Mouse (Mus musculus) midbrain, embryonic 11.5 days (tissue): ENCODE measurements around the gene Tmem198b. TPM values are rescaled to one million over a fixed set of nuclear protein-coding genes. Genes with fewer than 3 reads are reported as not detected.
"Not testable (repeated sequence)": the region's sequence is repeated elsewhere in the genome, so short reads cannot be mapped to it uniquely, and the experiment has no call there.

Source experiments
- ATAC-seq: fragments of 200-750 bp; cut with Nextera tagmentation; 2 replicates; pipeline ENCODE4 v1.8.0; 2017; ENCODE audit warnings: moderate TSS enrichment, moderate library complexity; ENCODE audit not compliant: low FRiP score
- DNase-seq: peaks from one replicate; pipeline ENCODE4 v3.0.0; 2015; ENCODE audit warnings: low spot score; ENCODE audit errors: missing footprints
- H3K27ac ChIP-seq: fragments of 300-500 bp; sonication (generic); 2 replicates; pipeline ENCODE4 v1.5.1; 2014; ENCODE audit warnings: low read depth, low read length
- H3K27me3 ChIP-seq: fragments of 300-500 bp; sonication (generic); 2 replicates; pipeline ENCODE4 v1.6.1; 2014; ENCODE audit warnings: mild to moderate bottlenecking, low read length, moderate library complexity, mixed read lengths; ENCODE audit not compliant: control insufficient read depth, insufficient read depth
- H3K36me3 ChIP-seq: fragments of 300-500 bp; sonication (generic); 2 replicates; pipeline ENCODE4 v1.6.1; 2014; ENCODE audit warnings: mild to moderate bottlenecking, low read length, moderate library complexity, mixed read lengths; ENCODE audit not compliant: control insufficient read depth, insufficient read depth
- H3K4me1 ChIP-seq: fragments of 300-500 bp; sonication (generic); 2 replicates; pipeline ENCODE4 v1.6.1; 2014; ENCODE audit warnings: low read length; ENCODE audit not compliant: control insufficient read depth, insufficient read depth
- H3K4me2 ChIP-seq: fragments of 300-500 bp; sonication (generic); 2 replicates; pipeline ENCODE4 v1.6.1; 2014; ENCODE audit warnings: mild to moderate bottlenecking, moderate library complexity
- H3K4me3 ChIP-seq: fragments of 300-500 bp; sonication (generic); 2 replicates; pipeline ENCODE4 v1.5.1; 2014; ENCODE audit warnings: low read depth, low read length
- H3K9ac ChIP-seq: fragments of 300-500 bp; sonication (generic); 2 replicates; pipeline ENCODE4 v1.6.1; 2014; ENCODE audit warnings: low read length
- H3K9me3 ChIP-seq: fragments of 300-500 bp; sonication (generic); 2 replicates; pipeline ENCODE4 v1.6.1; 2016; ENCODE audit warnings: low read length; ENCODE audit not compliant: control insufficient read depth
- WGBS: fragments of 180-500 bp; shearing (Covaris S2); extraction: QIAGEN DNeasy Blood & Tissue Kit; methylation state at CpG from one replicate; pipeline ENCODE4 v1.1.7; 2014; 5-methylcytosine and 5-hydroxymethylcytosine counted together
- polyA plus RNA-seq: library from polyadenylated mRNA; unstranded; fragments of >200 nt; fragmentation: Nextera tagmentation; extraction: Ambion mirVana; gene quantifications from 2 replicates; pipeline ENCODE4 v1.2.1, GENCODE M21; 2014

Tmem198b gene
- polyA plus RNA-seq, 1 experiment from 2014 or later: 17.4 TPM

- no peak overlapping the region for H3K27ac ChIP-seq
- no peak overlapping the region for H3K4me3 ChIP-seq
- no peaks in the 10 kb centered on the region for H3K9me3 ChIP-seq
- no peaks in the 10 kb centered on the region for H3K27me3 ChIP-seq
- no peak for ATAC-seq
- H3K4me2 ChIP-seq: no peak overlapping the region
- WGBS: 98% methylated on average over 9 of the region's 9 CpGs
- DNase-seq: no peak
- no peak overlapping the region for H3K9ac ChIP-seq
- peaks cover 4% of the 10 kb centered on the region; the same call in 1 of the 2 replicates for H3K36me3 ChIP-seq
- H3K4me1 ChIP-seq: peaks cover 8% of the 10 kb centered on the region
Measured at GRCm38 (mm10) chr10:128823821-128824220, 19.7 kb upstream of the Tmem198b start.

- H3K36me3 ChIP-seq, H3K27me3 ChIP-seq, H3K9ac ChIP-seq, H3K4me1 ChIP-seq, H3K27ac ChIP-seq, DNase-seq, H3K9me3 ChIP-seq, ATAC-seq: not testable (repeated sequence)
- Histone ChIP-seq H3K4me3 (peak overlapping the region; percentile 88; the same call in 1 of the 2 replicates), H3K4me2 (peak overlapping the region; percentile 54; the same call in 1 of the 2 replicates)
- 83% methylated on average over 4 of the region's 4 CpGs for WGBS
Measured at GRCm38 (mm10) chr10:128823087-128823486, 18.9 kb upstream of the Tmem198b start.

- 0 out of 2 replicates have a peak, but pooled peaks have one; percentile 2 for ATAC-seq
- 5% methylated on average over 13 of the region's 13 CpGs for WGBS
- H3K27ac ChIP-seq: peak overlapping the region; percentile 3; the same call in 1 of the 2 replicates
Measured at GRCm38 (mm10) chr10:128822135-128822534, 18.0 kb upstream of the Tmem198b start.

GRCm38 (mm10) chr10:128821358-128822056, 17.3 kb upstream of the Tmem198b start, which contains the start of gene Ormdl2:
Gene Ormdl2, minus strand, starts transcription at chr10:128821645.
- Histone ChIP-seq H3K9me3 (no peaks in the 10 kb centered on the region), H3K4me3 (peak within 1 kb of the TSS; percentile 88), H3K9ac (peak within 1 kb of the TSS; percentile 87), H3K27ac (peak within 1 kb of the TSS; percentile 3; the same call in 1 of the 2 replicates), H3K4me1 (peaks cover 8% of the 10 kb centered on the region), H3K27me3 (no peaks in the 10 kb centered on the region), H3K36me3 (peaks cover 21% of the 10 kb centered on the region; the same call in 1 of the 2 replicates), H3K4me2 (peak within 1 kb of the TSS; percentile 54)
- ATAC-seq (peak; percentile 100), DNase-seq (peak; percentile 100)
- under 1% methylated on average over 46 of the region's 46 CpGs for WGBS

More at GRCm38 (mm10) chr10:128822135-128822534, 18.0 kb upstream of the Tmem198b start:
- Histone ChIP-seq H3K4me1 (peaks cover 8% of the 10 kb centered on the region), H3K9me3 (no peaks in the 10 kb centered on the region), H3K27me3 (no peaks in the 10 kb centered on the region), H3K4me2 (peak overlapping the region; percentile 54), H3K9ac (peak overlapping the region; percentile 87), H3K4me3 (peak overlapping the region; percentile 88), H3K36me3 (peaks cover 14% of the 10 kb centered on the region; the same call in 1 of the 2 replicates)
- DNase-seq: no peak

- H3K4me2 ChIP-seq: no peak overlapping the region
- peaks cover 27% of the 10 kb centered on the region for H3K36me3 ChIP-seq
- no peak overlapping the region for H3K9ac ChIP-seq
- no peak for ATAC-seq
- no peaks in the 10 kb centered on the region for H3K27me3 ChIP-seq
- H3K4me3 ChIP-seq: no peak overlapping the region
- no peak overlapping the region for H3K27ac ChIP-seq
- no peak for DNase-seq
- no peaks in the 10 kb centered on the region for H3K9me3 ChIP-seq
- WGBS: 88% methylated on average over 4 of the region's 4 CpGs
- peaks cover 8% of the 10 kb centered on the region for H3K4me1 ChIP-seq
Measured at GRCm38 (mm10) chr10:128820217-128820616, 16.0 kb upstream of the Tmem198b start.

- no peaks in the 10 kb centered on the region for H3K27me3 ChIP-seq
- H3K9ac ChIP-seq: no peak within 1 kb of the TSS
- H3K36me3 ChIP-seq: peaks cover 30% of the 10 kb centered on the region
- no peak within 1 kb of the TSS for H3K4me2 ChIP-seq
- H3K4me3 ChIP-seq: no peak within 1 kb of the TSS
- 91% methylated on average over 13 of the region's 13 CpGs for WGBS
- H3K4me1 ChIP-seq: peaks cover 3% of the 10 kb centered on the region; the same call in 1 of the 2 replicates
- DNase-seq: peak; percentile 66
- H3K9me3 ChIP-seq: no peaks in the 10 kb centered on the region
- H3K27ac ChIP-seq: no peak within 1 kb of the TSS
- ATAC-seq: no peak
Measured at GRCm38 (mm10) chr10:128817033-128817432, 12.9 kb upstream of the Tmem198b start, which contains the start of gene Sarnp. Gene Sarnp, plus strand, starts transcription at chr10:128817333.

- no peak overlapping the region for H3K27ac ChIP-seq
- peak overlapping the region; percentile 80 for H3K4me2 ChIP-seq
- peaks cover 26% of the 10 kb centered on the region for H3K4me1 ChIP-seq
- H3K9ac ChIP-seq: peak overlapping the region; percentile 40
- WGBS: 93% methylated on average over 8 of the region's 8 CpGs
- ATAC-seq (no peak), DNase-seq (no peak)
- H3K36me3 ChIP-seq: no peaks in the 10 kb centered on the region
- peak overlapping the region; percentile 15 for H3K4me3 ChIP-seq
- no peaks in the 10 kb centered on the region for H3K9me3 ChIP-seq
- no peaks in the 10 kb centered on the region for H3K27me3 ChIP-seq
Measured at GRCm38 (mm10) chr10:128807018-128807417, 2.8 kb upstream of the Tmem198b start.

GRCm38 (mm10) chr10:128806086-128806485, 1.9 kb upstream of the Tmem198b start:
- H3K27ac ChIP-seq: peak overlapping the region; percentile 93; the same call in 1 of the 2 replicates
- WGBS: 68% methylated on average over 6 of the region's 6 CpGs
- peak overlapping the region; percentile 80 for H3K4me2 ChIP-seq
- H3K9ac ChIP-seq: peak overlapping the region; percentile 89
- DNase-seq: no peak
- no peaks in the 10 kb centered on the region for H3K27me3 ChIP-seq
- no peak for ATAC-seq
- H3K4me3 ChIP-seq: peak overlapping the region; percentile 78
- H3K9me3 ChIP-seq: no peaks in the 10 kb centered on the region
- peaks cover 26% of the 10 kb centered on the region for H3K4me1 ChIP-seq
- no peaks in the 10 kb centered on the region for H3K36me3 ChIP-seq
